Mouse (Mus musculus) thymus, postnatal 10 days (tissue): ENCODE measurements around the gene Gm20807.
"Not testable (repeated sequence)": the region's sequence is repeated elsewhere in the genome, so short reads cannot be mapped to it uniquely, and the experiment has no call there.

Experiments
- DNase-seq, 2 experiments: peaks; one replicate each; pipeline ENCODE4 v3.0.0; 2021; ENCODE audit warnings: low spot score in 2 of 2

Gene Gm20807

DNA sequence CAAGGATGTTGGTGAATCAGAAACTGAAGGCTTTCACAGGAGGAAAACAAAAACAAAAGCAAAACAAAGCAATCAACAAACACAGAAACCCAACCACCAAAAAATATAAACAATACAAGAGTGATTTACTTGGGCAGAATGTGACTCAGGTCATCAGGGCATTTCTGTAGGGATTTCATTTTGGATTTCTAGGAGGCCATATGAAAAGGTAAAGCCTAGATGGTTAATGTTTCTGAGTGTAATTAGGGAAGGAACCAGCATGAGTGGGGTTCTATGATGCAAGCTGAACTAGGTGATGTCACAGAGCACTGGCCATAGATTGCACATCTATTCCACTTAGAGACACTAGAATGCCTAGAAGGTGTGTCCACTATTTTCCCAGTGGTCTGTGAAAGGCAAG, at the start of gene Gm20807:
Gene Gm20807, plus strand, starts transcription at position 301 of the 400 bp plus-strand sequence.
- not testable (repeated sequence) for DNase-seq
